Mouse (Mus musculus) hindbrain, embryonic 16.5 days (tissue): ENCODE data around the gene Mllt10. TPM values are rescaled to one million over a fixed set of nuclear protein-coding genes. Genes with fewer than 3 reads are reported as not detected.
A peak's percentile ranks its signal among the peaks of the same experiment; 100 is the strongest.

ENCODE experiments used
- ATAC-seq: fragments of 200-750 bp; cut with Nextera tagmentation; 2 replicates; pipeline ENCODE4 v1.8.0; 2017; ENCODE audit warnings: moderate TSS enrichment, moderate library complexity
- H3K27ac ChIP-seq: fragments of 300-500 bp; sonication (generic); 2 replicates; pipeline ENCODE4 v1.5.1; 2014; ENCODE audit warnings: low read depth, mild to moderate bottlenecking, control low read depth, low read length, moderate library complexity
- H3K27me3 ChIP-seq: fragments of 300-500 bp; sonication (generic); replicated peaks from 2 replicates; pipeline ENCODE4 v1.6.1; 2014; ENCODE audit warnings: low read length; ENCODE audit not compliant: control insufficient read depth, insufficient read depth
- H3K36me3 ChIP-seq: fragments of 300-500 bp; sonication (generic); 2 replicates; pipeline ENCODE4 v1.6.1; 2014; ENCODE audit warnings: mild to moderate bottlenecking, low read length, moderate library complexity, mixed read lengths; ENCODE audit not compliant: control insufficient read depth, insufficient read depth
- H3K4me1 ChIP-seq: fragments of 300-500 bp; sonication (generic); 2 replicates; pipeline ENCODE4 v1.6.1; 2014; ENCODE audit warnings: low read depth, low read length; ENCODE audit not compliant: control insufficient read depth, insufficient read depth
- H3K4me2 ChIP-seq: fragments of 300-500 bp; sonication (generic); 2 replicates; pipeline ENCODE4 v1.6.1; 2014; ENCODE audit warnings: mild to moderate bottlenecking, low read length, control low read depth, moderate library complexity
- H3K4me3 ChIP-seq: fragments of 300-500 bp; sonication (generic); 2 replicates; pipeline ENCODE4 v1.5.1; 2014; ENCODE audit warnings: mild to moderate bottlenecking, low read length, control low read depth, moderate library complexity
- H3K9ac ChIP-seq: fragments of 300-500 bp; sonication (generic); 2 replicates; pipeline ENCODE4 v1.6.1; 2014; ENCODE audit warnings: low read depth, mild to moderate bottlenecking, control low read depth, low read length, moderate library complexity
- H3K9me3 ChIP-seq: fragments of 300-500 bp; sonication (generic); 2 replicates; pipeline ENCODE4 v1.6.1; 2014; ENCODE audit warnings: mild to moderate bottlenecking, low read length, moderate library complexity; ENCODE audit not compliant: control insufficient read depth
- WGBS: fragments of 180-500 bp; shearing (Covaris S2); extraction: QIAGEN DNeasy Blood & Tissue Kit; methylation state at CpG from one replicate; pipeline ENCODE4 v1.1.7; 2014; 5-methylcytosine and 5-hydroxymethylcytosine counted together
- polyA plus RNA-seq: library from polyadenylated mRNA; unstranded; fragments of >200 nt; fragmentation: Nextera tagmentation; extraction: Ambion mirVana; gene quantifications from 2 replicates; pipeline ENCODE4 v1.2.1, GENCODE M21; 2015

Mllt10 gene
- polyA plus RNA-seq, 1 experiment from 2014 or later, result 42.9 TPM

DNA sequence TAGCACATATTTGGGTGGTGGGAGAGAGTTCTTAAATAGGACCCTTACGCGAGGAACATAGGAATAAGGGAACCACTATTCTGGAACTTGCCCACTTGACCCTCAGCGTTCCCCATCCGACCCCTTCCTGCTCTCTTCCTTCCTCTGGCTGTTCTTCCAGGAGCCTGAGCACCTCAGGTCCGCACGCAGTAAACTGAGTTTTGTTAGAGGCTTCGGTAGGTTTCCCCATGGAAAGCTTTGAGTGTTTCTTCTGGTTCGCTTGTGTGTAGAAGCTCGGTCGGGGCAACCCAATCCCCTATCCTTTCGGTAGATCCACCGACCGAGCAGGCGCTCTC lies 29.3 kb upstream of the Mllt10 start:
- no peaks in the 10 kb centered on the region for H3K36me3 ChIP-seq
- H3K27ac ChIP-seq, result peak overlapping the region; percentile 5; the same call in 1 of the 2 replicates
- under 1% methylated on average over 14 of the region's 14 CpGs for WGBS
- H3K27me3 ChIP-seq, result no peaks in the 10 kb centered on the region
- H3K4me1 ChIP-seq, result peaks cover 11% of the 10 kb centered on the region
- no peaks in the 10 kb centered on the region for H3K9me3 ChIP-seq
- H3K4me2 ChIP-seq, result peak overlapping the region; percentile 80
- peak overlapping the region; percentile 68 for H3K4me3 ChIP-seq
- ATAC-seq, result no peak
- H3K9ac ChIP-seq, result peak overlapping the region; percentile 49

DNA sequence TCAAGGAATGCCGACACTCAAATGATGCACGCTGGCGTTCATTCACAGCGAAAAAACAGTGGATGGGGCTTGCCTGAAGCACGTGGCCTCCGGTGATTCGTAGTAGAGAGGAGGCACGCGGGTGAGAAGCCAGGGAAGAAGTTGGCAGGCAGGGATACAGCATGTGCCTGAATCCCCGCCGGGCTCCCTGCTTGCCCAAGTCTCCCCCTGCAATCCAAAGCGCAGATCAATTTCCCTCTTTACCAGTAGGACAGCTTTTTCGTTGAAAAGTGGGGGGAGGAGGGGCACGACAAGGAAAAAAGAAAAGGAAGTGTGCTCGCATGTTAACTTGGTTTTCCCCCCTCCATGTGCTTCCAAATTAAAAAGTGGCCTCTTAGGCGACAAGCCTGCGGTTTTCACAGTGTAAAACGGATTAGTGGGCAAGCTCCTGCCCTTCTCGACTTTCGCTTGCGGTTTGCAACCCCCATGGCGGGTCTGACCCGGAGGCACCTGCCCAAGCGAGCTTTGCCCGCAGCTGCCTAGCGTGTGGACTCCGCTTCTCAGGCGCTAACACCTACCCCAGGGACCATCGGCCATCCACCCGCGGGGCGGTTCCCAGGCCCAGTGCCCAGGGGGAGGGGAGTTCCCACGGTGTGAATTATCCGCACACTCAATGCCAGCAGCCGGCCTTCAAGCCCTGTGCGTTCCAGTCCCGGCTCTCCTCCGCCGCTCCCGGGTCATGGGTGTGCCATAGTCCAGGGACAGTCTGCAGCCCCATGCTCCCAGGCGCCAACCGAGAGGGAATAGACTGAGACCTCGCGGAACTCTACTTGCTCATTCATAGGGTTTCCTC lies 28.7 kb upstream of the Mllt10 start:
- Histone ChIP-seq H3K4me1 (peaks cover 11% of the 10 kb centered on the region), H3K9ac (peak overlapping the region; percentile 49), H3K9me3 (no peaks in the 10 kb centered on the region), H3K27ac (peak overlapping the region; percentile 23; the same call in 1 of the 2 replicates), H3K36me3 (no peaks in the 10 kb centered on the region), H3K27me3 (no peaks in the 10 kb centered on the region), H3K4me3 (peak overlapping the region; percentile 68), H3K4me2 (peak overlapping the region; percentile 80)
- peak; percentile 21; the same call in 1 of the 2 replicates for ATAC-seq
- under 1% methylated on average over 44 of the region's 44 CpGs for WGBS

DNA sequence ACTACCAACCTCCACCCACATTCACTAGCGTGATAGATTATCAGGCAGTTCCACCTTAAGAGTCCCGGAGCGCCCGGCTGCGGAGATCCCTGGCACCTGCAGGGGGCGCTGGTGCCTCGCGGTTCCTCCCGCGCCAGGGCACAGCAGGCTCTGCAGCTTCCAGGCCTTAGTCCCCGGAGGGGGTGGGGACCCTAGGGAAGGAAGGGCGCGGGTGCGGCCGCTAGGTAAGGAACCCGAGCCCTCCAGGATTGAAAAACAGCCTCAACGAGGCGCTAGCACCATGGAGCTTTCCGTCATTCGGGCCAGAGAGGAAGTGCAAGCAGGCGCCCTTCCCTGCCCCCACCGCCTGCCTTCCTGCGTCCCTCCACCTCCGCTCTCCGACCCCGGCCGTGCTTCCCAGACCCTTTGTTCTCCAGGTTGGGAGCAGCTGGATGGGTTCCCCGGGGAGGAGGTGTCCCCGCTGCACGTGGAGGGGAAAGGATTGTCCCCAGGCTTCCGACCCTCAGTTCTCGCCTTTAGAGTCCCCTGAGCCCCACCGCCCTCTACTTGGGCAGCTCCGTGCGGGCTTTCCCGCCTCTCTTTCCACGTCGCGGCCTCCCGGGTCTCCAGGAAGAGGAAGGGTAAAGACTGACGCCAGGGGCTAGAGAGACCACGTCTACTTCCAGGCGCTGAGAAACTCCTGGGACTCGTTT lies 27.4 kb upstream of the Mllt10 start:
- Histone ChIP-seq H3K9ac (peak overlapping the region; percentile 91), H3K4me3 (peak overlapping the region; percentile 68), H3K4me2 (peak overlapping the region; percentile 80), H3K9me3 (no peaks in the 10 kb centered on the region), H3K27ac (peak overlapping the region; percentile 93), H3K36me3 (no peaks in the 10 kb centered on the region), H3K4me1 (peaks cover 14% of the 10 kb centered on the region), H3K27me3 (no peaks in the 10 kb centered on the region)
- WGBS, result under 1% methylated on average over 44 of the region's 44 CpGs
- ATAC-seq, result peak; percentile 82

DNA sequence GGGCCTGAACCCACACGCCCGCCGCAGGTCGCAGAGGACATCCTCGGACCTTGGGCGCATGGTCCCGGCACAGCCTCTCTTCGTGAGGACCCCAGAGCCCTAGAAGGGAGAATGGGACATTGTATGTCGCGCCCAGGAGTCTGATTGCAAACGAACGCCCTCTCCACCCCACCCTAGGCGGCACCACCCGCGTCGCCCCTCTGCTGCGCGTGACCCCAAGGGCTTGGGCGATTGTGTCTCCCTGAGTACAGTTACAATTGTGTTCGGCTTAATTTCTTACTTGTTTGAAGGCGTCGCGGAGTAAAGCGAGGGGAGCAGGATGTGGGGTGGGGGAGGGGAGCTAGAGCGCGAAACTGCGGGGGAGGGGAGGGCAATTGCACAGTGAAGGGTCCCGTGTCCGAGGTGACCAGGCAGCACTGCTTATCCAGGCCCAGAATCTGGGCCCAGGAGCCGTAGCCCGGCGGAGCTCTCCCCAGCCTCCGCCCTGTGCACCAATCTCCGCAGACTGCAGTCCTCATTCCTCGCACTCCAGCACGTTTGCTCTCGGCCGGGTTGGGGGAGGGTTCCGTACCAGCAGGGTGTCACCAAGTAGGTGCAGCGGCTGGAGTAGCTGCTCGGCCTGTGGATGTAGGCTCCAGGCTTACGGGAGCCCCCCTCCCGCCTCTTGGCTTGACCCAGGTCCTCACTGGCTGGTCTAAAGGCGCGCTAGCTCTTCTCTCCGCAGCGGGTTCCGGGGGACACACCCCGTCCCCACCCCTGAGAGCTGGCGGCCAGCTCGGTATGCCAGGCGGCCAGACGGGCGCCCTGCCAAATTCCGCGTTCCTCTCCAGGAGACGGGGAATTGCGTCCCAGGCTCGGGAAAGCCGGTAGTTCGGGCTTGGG lies 26.7 kb upstream of the Mllt10 start:
- H3K27ac ChIP-seq, result peak overlapping the region; percentile 93
- peak; percentile 74 for ATAC-seq
- peaks cover 17% of the 10 kb centered on the region for H3K4me1 ChIP-seq
- peak overlapping the region; percentile 80 for H3K4me2 ChIP-seq
- H3K9ac ChIP-seq, result peak overlapping the region; percentile 91
- H3K4me3 ChIP-seq, result peak overlapping the region; percentile 68
- H3K36me3 ChIP-seq, result no peaks in the 10 kb centered on the region
- 0% methylated on average over 54 of the region's 61 CpGs for WGBS
- no peaks in the 10 kb centered on the region for H3K27me3 ChIP-seq
- no peaks in the 10 kb centered on the region for H3K9me3 ChIP-seq

DNA sequence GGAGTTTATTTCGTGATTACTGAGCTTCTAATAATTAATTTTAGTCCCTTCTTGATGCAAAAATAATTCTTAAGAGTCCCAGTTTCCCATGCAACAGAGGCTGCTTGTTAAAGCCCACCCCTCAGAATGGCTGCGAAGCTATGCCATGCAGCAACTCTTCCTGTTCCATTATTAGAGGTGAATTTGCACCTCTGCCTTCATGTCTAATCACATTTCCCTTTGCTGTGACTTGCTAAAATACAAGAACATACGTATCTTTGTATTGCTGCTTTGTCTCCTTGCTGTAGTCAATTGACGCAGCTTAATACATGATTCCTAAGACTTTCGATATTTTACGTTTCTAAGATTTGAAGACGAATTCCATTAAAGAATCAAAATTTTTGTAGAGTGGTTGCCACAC lies 25.4 kb upstream of the Mllt10 start:
- Histone ChIP-seq H3K9me3 (no peaks in the 10 kb centered on the region), H3K4me2 (no peak overlapping the region), H3K4me1 (peaks cover 22% of the 10 kb centered on the region), H3K4me3 (no peak overlapping the region), H3K27ac (no peak overlapping the region), H3K9ac (no peak overlapping the region), H3K36me3 (no peaks in the 10 kb centered on the region), H3K27me3 (no peaks in the 10 kb centered on the region)
- 67% methylated on average over 7 of the region's 7 CpGs for WGBS
- ATAC-seq, result no peak

DNA sequence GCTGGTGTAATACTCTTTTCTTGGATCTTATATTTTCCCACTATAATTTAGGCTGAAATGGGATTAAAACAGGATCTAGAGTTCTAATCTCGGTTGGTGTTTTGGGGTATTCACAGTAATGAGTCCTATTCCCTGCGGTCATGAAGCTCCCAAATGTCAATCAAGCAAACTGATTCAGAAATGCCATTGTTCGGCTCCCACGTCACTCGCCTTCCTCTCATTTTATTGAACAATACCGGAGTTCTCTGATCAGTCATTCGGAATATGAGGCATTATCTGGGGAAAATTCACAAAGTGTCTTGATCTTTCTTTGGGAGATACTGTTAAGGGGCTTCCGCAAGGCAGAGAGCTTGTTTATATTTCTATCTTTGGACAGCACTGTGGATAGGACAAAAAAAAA lies 24.5 kb upstream of the Mllt10 start:
- no peak overlapping the region for H3K4me2 ChIP-seq
- WGBS, result 53% methylated on average over 8 of the region's 8 CpGs
- H3K27me3 ChIP-seq, result no peaks in the 10 kb centered on the region
- ATAC-seq, result no peak
- H3K4me3 ChIP-seq, result no peak overlapping the region
- H3K27ac ChIP-seq, result no peak overlapping the region
- H3K9ac ChIP-seq, result no peak overlapping the region
- H3K36me3 ChIP-seq, result no peaks in the 10 kb centered on the region
- no peaks in the 10 kb centered on the region for H3K9me3 ChIP-seq
- peaks cover 22% of the 10 kb centered on the region for H3K4me1 ChIP-seq

DNA sequence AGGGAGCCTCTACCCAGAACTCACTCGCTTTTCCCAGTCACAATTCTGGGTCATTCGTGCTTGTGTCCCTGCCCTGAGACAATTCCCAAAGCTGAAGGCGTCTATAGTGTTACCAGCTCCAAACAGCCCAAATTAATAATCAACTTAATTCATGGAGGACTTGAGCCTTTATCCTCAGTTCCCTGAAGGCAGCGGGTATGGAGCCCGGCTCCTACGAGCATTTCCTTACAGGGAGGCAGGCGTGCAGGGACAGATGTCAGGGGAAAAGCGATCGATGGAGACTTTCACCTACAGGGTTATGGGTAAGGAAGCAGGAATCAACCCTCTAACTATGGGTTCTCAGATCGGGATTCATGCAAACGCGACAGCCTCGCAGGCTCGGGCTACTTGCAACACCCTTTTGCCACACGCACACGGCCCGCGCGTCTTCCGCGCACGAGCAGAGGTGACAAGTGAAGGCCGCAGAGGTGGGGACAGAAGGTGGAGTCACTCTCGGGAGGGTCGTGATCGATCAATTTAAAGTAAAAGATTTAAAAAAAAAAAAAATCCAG lies 23.7 kb upstream of the Mllt10 start:
- Histone ChIP-seq H3K9ac (peak overlapping the region; percentile 66), H3K36me3 (no peaks in the 10 kb centered on the region), H3K9me3 (no peaks in the 10 kb centered on the region), H3K4me2 (peak overlapping the region; percentile 71), H3K4me1 (peaks cover 19% of the 10 kb centered on the region), H3K27me3 (no peaks in the 10 kb centered on the region), H3K27ac (no peak overlapping the region), H3K4me3 (peak overlapping the region; percentile 33)
- WGBS, result 8% methylated on average over 26 of the region's 26 CpGs
- no peak for ATAC-seq

DNA sequence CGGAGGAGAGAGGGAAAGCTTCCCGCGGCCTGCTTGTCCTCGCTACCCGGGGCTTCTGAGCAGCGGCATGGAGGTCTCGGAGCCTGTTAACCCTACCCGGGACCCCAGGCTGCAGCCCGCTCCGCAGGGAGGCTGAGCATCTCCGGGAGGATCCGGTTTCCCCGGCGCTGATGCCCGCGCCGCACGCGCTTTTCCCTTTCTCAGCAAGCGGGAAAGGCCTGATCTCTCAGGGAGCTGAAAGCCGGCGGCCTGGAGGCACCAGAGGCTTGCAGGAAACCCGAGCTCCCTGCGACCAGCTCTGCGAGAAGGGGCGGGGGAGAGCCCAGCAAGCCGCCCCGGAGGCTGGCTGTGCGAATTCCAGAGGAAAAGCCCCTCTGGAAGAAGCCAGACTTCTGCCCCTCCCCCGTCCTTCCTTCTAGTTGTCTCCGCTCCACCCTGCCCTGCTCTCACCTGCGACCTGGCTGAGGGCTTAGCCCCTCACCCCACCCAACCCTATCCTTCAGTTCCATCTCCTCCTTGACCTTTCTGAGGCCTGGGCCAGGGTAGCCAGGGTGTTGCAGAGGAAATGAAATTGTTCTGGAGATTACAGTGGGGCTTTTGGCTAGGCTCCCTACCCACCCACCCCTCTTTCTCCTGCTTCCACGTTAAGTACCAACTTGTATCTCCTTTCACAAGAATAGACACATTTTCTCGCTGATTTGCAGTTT lies 23.1 kb upstream of the Mllt10 start:
- WGBS, result 7% methylated on average over 26 of the region's 34 CpGs
- Histone ChIP-seq H3K9me3 (no peaks in the 10 kb centered on the region), H3K36me3 (no peaks in the 10 kb centered on the region), H3K27ac (no peak overlapping the region), H3K27me3 (no peaks in the 10 kb centered on the region), H3K4me1 (peaks cover 14% of the 10 kb centered on the region), H3K4me3 (peak overlapping the region; percentile 33), H3K9ac (peak overlapping the region; percentile 66), H3K4me2 (peak overlapping the region; percentile 71)
- ATAC-seq, result no peak
